Mouse (Mus musculus): ENCODE results near the gene Il22ra1.

- no peak for TF ChIP-seq CTCF (IDR thresholded peaks at IDR 0.05; ENCODE audit: borderline replicate concordance, control insufficient read depth, extremely low read depth, insufficient read depth, low read length, poor library complexity)
- TF ChIP-seq POLR2A (IDR thresholded peaks at IDR 0.05; ENCODE audit: control insufficient read depth, extremely low read depth, insufficient read depth, low read length, poor library complexity), result no peak
These were observed 44.7 kb downstream of the Il22ra1 start for GRCm38 (mm10) chr4:135772671-135773070.
